Mouse (Mus musculus) T-helper 2 cell (primary cell): ENCODE data around the gene Ctxn1.

Source experiments
- in situ Hi-C: fragments of 300-600 bp; cut with MboI, MseI; formaldehyde crosslinking; loops from one replicate; pipeline ENCODE4 v1.15.1; 2025; ENCODE audit warnings: high pct_unique_total_duplicates

Ctxn1 gene

GRCm38 (mm10) chr8:4252116-4252760 lies 6.8 kb downstream of the Ctxn1 start:
- in situ Hi-C loops, result loop anchor here (5.0 kb wide), 1 partner anchor 895 kb away; no protein-coding TSS in a partner anchor

- in situ Hi-C loops, result loop anchor here (5.0 kb wide), 1 partner anchor 893 kb away; no protein-coding TSS in a partner anchor
Observed at GRCm38 (mm10) chr8:4250306-4250970, 8.6 kb downstream of the Ctxn1 start.

DNA sequence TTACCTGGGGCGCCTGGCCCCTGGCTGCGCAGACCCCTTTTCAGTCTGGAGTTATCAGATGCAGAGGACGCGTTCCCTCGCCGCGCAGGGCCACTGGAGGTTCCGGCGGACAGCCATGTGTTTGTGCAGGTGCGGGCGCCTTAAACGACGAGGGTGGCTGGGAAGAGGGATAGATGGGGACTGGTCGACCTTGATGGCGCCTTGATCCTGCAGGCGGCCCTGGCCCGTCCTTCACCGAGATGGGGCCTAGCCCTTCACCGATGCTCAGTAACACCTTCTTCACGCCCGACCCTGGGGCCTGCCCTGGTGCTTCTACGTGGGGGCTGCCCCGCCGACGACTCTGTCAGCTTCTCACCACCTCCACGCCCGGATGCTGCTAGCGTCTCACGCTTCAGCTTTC lies 9.9 kb downstream of the Ctxn1 start:
- in situ Hi-C loops, result no loop called here

DNA sequence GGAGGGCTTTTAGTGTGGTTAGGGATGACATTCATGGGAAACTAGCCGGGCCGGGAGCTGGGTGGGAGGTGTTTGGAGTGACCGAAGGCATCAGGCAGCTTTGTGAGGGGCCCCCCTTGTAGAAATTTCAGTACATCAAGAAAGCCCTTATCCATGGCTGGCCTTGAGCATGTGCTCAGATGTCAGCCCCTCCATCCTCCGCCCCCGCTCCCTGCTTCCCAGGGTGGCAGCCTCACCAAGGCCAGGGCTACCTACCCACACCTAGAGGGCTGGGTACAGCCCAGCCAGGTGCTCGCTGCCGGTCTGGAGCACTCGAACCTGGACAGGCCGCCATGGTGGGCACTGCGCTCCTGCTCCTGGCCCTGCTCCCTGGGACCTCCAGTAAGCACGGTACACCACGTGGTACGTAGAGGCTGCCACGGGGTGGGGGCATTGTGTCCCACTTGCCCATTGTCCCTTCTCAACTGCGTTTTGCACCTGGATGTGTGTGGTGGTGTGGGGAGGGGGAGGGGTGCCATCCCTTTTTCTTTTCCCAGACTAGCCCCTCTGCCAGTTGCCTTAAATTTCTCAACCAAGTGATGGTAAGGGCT lies 11.0 kb downstream of the Ctxn1 start, which contains the start of gene Tgfbr3l:
Gene Tgfbr3l (plus strand): TSS at position 264 of the 590 bp plus-strand sequence.
- in situ Hi-C loops, result no loop called here

GRCm38 (mm10) chr8:4247241-4247640 lies 11.8 kb downstream of the Ctxn1 start:
- in situ Hi-C loops, result no loop called here

- in situ Hi-C loops, result no loop called here
Observed at GRCm38 (mm10) chr8:4245737-4246136, 13.3 kb downstream of the Ctxn1 start.

- in situ Hi-C loops, result no loop called here
Observed at GRCm38 (mm10) chr8:4245061-4245460, 14.0 kb downstream of the Ctxn1 start.

- in situ Hi-C loops, result no loop called here
Observed at GRCm38 (mm10) chr8:4239193-4239890, 19.7 kb downstream of the Ctxn1 start.

- in situ Hi-C loops, result no loop called here
Observed at GRCm38 (mm10) chr8:4238434-4239192, 20.5 kb downstream of the Ctxn1 start, which contains the start of the genes Map2k7 and Gm49320. Gene Map2k7 (plus strand): TSS chr8:4238740. Gene Gm49320 (plus strand): TSS chr8:4238865.

DNA sequence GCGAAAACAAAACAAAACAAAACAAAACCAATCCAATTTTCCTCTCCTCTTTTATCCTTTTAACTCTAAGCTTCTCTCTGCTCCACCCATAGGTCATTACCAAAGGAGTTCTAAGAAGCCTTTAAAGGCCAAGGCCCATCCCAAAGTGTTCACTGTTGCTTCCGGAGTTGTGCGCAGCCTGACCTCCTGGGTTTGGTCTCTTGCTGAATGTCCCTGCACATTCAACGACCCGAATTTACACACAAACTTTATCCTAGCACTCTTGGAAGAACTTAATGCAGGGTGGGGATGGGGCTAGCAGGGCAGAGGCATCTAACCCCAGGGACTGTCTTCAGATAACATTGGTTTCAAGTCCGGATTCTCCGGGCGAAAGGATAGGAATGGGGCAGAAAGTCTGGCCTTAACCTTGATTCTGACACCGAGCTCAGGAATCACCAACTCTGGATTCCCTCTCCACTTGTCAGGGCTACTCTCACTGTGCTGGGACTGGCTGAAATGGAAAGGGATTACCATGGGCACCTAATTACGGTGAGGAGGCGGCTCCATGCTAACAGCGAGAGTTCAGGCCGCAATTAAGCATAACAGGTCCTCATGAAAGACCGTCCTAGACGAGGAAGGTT lies 21.1 kb downstream of the Ctxn1 start:
- in situ Hi-C loops, result no loop called here

GRCm38 (mm10) chr8:4230612-4231351 lies 28.3 kb downstream of the Ctxn1 start:
- in situ Hi-C loops, result no loop called here

- in situ Hi-C loops, result loop anchor here (10.0 kb wide), 1 partner anchor 65 kb away; the partner anchor contains the start of gene Evi5l
Observed at GRCm38 (mm10) chr8:4229784-4230183, 29.3 kb downstream of the Ctxn1 start.

DNA sequence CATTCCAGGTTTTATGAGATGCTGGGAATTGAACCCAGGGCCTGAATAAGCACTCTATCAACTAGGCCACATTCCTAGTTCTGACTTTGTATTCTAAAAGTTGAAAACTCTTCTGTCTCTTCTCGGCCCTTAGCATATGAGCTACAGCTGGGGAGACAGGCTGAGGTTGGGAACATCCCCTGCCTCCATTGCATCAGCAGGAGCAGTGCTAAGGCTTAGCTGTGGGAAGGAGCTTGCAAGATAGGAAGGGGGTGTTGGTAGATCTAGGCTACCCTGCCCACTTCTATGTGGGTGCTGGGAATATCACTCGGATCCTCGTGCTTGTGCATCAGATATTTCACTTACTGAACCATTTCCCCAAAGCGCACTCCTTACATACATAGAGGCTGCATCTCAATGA lies 31.2 kb downstream of the Ctxn1 start:
- in situ Hi-C loops, result loop anchor here (10.0 kb wide), 1 partner anchor 63 kb away; the partner anchor contains the start of gene Evi5l

DNA sequence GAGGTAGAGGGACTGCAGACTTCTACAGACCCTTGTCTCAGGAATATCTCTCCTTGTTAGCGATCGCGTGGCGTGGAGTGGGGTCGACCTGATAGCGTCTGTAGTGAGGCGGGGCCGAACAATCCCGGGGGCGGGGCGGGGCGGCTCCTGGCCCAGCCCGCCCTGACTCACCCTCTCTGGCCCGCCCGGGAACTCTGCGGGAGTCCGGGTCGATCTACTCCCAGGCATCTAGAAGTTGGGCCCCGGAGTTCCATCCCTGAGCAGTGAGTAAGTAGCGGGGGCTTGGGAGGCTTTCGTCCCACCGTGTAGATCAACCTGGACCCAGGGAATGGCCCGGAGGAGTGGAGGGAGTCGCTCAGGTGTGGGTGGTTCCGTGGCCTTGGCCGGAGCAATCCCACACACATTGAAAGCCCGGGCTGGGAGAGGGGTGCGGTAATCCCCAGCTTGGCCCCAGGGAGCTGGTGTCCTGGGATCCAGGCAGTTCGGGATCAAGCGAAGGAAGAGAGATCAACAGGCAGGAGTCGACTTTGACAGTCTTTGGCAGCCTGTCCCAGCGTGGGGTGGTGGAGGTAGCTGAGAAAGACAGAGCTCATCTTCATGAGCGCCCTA lies 32.2 kb downstream of the Ctxn1 start, which contains the start of gene Lrrc8e:
Gene Lrrc8e (plus strand): TSS at position 89 of the 609 bp plus-strand sequence.
- in situ Hi-C loops, result loop anchor here (10.0 kb wide), 1 partner anchor 62 kb away; the partner anchor contains the start of gene Evi5l

- in situ Hi-C loops, result loop anchor here (10.0 kb wide), 1 partner anchor 62 kb away; the partner anchor contains the start of gene Evi5l
Observed at GRCm38 (mm10) chr8:4226323-4226722, 32.8 kb downstream of the Ctxn1 start.

DNA sequence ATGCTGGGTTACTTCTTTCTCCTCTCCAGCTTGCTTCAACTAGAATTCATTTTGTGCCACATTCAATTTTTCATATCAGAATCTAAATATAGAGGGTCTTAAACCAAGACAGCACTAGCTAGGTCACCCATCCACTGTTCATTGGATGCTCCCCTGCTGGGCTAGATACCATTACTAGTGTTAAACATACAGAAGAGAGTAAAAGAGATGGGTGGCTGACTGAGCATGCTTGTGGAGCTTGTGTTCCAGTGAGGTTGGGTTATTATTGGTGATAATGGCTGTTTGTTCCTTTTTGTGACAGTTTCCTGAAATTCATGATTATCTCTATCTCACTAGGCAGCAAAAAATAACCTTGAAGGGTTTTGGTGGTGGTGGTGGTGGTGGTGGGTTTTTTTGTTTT lies 37.0 kb downstream of the Ctxn1 start:
- in situ Hi-C loops, result loop anchor here (10.0 kb wide), 1 partner anchor 57 kb away; the partner anchor contains the start of gene Evi5l

DNA sequence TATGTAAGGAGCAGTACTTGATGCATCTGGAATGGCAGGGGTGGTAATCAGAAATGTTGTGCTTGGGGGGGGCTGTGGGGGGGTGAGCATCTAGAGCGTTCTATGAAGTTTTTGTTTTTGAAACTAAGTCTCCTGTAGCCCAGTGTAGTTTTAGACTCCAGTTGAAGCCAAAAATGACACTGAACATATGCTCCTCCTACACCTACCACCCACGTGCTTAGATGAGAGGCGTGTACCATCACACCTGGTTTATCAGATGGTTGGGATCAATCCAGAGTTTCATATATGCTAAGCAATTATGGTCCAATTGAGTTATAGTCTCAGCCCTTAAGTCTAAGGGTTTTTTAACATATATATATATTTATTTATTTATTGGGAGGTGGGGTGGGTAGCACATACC lies 39.5 kb downstream of the Ctxn1 start:
- in situ Hi-C loops, result loop anchor here (10.0 kb wide), 1 partner anchor 55 kb away; the partner anchor contains the start of gene Evi5l

DNA sequence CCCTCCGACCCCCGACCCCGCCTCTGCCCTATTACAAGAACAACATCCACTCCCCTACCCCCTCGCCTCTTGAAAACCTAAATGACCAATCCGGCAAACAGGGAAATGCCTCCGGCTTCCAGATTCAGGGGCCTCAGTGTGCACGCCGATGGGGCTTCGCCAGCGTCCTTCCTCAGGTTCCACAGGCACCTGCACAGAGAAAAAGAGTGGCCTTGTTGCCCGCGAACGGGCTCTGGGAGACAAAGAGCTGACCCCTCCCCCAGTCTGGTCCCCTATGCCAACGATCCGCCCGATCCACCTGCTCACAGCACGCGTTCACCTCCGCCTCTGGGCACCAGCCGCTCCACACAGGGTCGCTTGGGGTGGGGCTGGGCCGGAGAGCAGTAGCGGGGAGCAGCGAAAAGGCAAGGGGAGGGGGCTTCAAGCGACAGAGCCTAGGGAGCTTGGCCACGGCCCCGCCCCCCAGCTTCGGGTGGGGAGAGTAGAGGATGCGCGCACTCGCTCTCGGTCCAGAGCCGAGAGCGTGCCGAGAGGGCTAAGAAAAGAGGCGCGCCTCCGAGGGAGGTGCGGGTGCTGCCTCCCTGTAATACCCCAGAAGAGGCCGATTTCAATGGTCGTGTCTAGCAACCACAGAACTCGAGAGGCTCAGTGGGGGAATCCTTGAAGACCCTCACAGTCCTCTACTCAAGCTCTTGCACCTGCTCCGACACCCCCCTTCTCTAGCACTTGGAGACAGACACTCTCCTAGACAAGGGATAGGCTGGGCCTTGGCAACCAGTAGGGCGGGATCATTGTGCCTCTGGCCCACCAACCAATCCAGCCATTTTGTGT lies 42.1 kb downstream of the Ctxn1 start, which contains the start of gene Prr36:
Gene Prr36 (minus strand): TSS at position 669 of the 831 bp plus-strand sequence.
- in situ Hi-C loops, result no loop called here
